ENCODE assay signal across 12 mouse cellular contexts in the genomic region with DNA sequence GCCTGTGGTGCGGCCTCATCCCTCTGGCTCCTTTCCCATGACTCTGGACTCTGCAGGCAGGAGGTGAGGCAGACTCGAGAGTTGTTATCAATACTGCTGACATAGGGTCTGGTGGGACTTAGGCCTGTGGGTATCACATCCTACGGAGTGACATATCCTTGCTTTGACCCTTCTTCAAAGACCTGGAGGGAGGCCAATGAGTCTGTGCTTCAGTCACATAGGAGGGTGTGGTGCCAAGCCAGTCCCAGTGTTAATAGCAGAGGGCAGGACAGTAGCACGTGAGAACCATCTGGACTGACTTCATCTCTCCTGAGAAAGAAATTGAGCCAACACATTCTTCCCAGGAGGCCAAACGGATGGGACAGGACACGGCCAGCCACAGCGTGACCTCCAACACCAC. TPM values are rescaled to one million over a fixed set of nuclear protein-coding genes. Genes with fewer than 3 reads are reported as not detected.
DNase-seq lines count a peak whose midpoint lies in the region; ATAC-seq and TF ChIP-seq lines count a peak whose summit lies in the region.
"Had no signal": no experiment of that assay in that cellular context is flagged by ENCODE, and none has a peak within 500 bp of the region (broad histone marks: within the 10 kb centered on the region; RNA-seq: fewer than 3 reads in every experiment).

No protein-coding gene starts in this region.

- peaks cover 18% of the 10 kb centered on the region; the same call in 1 of the 2 replicates for H3K36me3 ChIP-seq in hindbrain, postnatal 0 days (ENCODE audit: insufficient read depth, low read length)
- H3K36me3 ChIP-seq in hindbrain, embryonic 14.5 days (replicated peaks; ENCODE audit: control insufficient read depth, insufficient read depth): peaks cover 51% of the 10 kb centered on the region

- DNase-seq in hindbrain, postnatal 0 days (ENCODE audit: low spot score): peak; percentile 30
- DNase-seq in hindbrain, embryonic 14.5 days (ENCODE audit: low spot score): no peak
- peak; percentile 80 to 87 for DNase-seq in cerebellum, adult 2 months
- peak; percentile 31 for DNase-seq in gastrocnemius, postnatal 14 days
- DNase-seq in heart, postnatal 36 days: peak; percentile 12 to 27
- no peak for DNase-seq in thymus, postnatal 36 days
- DNase-seq: kidney, adult 18-20 months; midbrain, embryonic 14.5 days; thymus, postnatal 14 days had no signal

- no peak overlapping the region for H3K27ac ChIP-seq in hindbrain, postnatal 0 days
- H3K27ac ChIP-seq in hindbrain, embryonic 14.5 days: no peak overlapping the region
- H3K27ac ChIP-seq in cerebellum, adult 2 months (ENCODE audit: insufficient read depth, low read length): no peak overlapping the region
- H3K27ac ChIP-seq: forebrain, embryonic 12.5 days; limb, embryonic 12.5 days had no signal

- 43% methylated on average over 7 of the region's 7 CpGs for WGBS in hindbrain, postnatal 0 days
- 74% methylated on average over 7 of the region's 7 CpGs for WGBS in hindbrain, embryonic 14.5 days
- WGBS in cerebellum, adult 2 months: 6% methylated on average over 7 of the region's 7 CpGs

- no peaks in the 10 kb centered on the region for H3K27me3 ChIP-seq in hindbrain, postnatal 0 days (ENCODE audit: insufficient read depth, low read length)
- H3K27me3 ChIP-seq in hindbrain, embryonic 14.5 days (ENCODE audit: control insufficient read depth, insufficient read depth, low read length): no peaks in the 10 kb centered on the region
- H3K27me3 ChIP-seq in cerebellum, adult 2 months (ENCODE audit: control insufficient read depth, insufficient read depth, low read length): no peaks in the 10 kb centered on the region
- H3K27me3 ChIP-seq: forebrain, embryonic 12.5 days; limb, embryonic 12.5 days had no signal

- ATAC-seq in hindbrain, postnatal 0 days: no peak
- ATAC-seq in hindbrain, embryonic 14.5 days (ENCODE audit: low FRiP score): no peak
- ATAC-seq in inflammation-experienced regulatory T-cells, adult 6 months: no peak

- TF ChIP-seq POLR2A in cerebellum, adult 2 months (IDR thresholded peaks at IDR 0.05; ENCODE audit: borderline replicate concordance, insufficient read depth, low read length): no peak

- intact Hi-C loops in gastrocnemius, postnatal 14 days (cut with DNase I; ENCODE audit: low total_unique reads): no loop called here
- intact Hi-C loops in heart, postnatal 36 days (cut with DNase I): no loop called here

- no peak overlapping the region for H3K4me3 ChIP-seq in hindbrain, postnatal 0 days (ENCODE audit: low read length)
- no peak overlapping the region for H3K4me3 ChIP-seq in hindbrain, embryonic 14.5 days (replicated peaks; ENCODE audit: low read length)
- H3K4me3 ChIP-seq in cerebellum, adult 2 months (replicated peaks; ENCODE audit: insufficient read depth, low read depth, low read length): no peak overlapping the region
- H3K4me3 ChIP-seq: forebrain, embryonic 12.5 days; limb, embryonic 12.5 days had no signal

- no peaks in the 10 kb centered on the region for H3K4me1 ChIP-seq in hindbrain, postnatal 0 days (ENCODE audit: insufficient read depth, low read length)
- no peaks in the 10 kb centered on the region for H3K4me1 ChIP-seq in hindbrain, embryonic 14.5 days (replicated peaks; ENCODE audit: control insufficient read depth, insufficient read depth, low read length)
- H3K4me1 ChIP-seq in cerebellum, adult 2 months (ENCODE audit: control insufficient read depth, insufficient read depth, low read length): peaks cover 16% of the 10 kb centered on the region
- H3K4me1 ChIP-seq: forebrain, embryonic 12.5 days had no signal

- no peak for TF ChIP-seq CTCF in hindbrain, postnatal 0 days (IDR thresholded peaks at IDR 0.05; ENCODE audit: low read depth)
- TF ChIP-seq CTCF in cerebellum, adult 2 months (IDR thresholded peaks at IDR 0.05; ENCODE audit: borderline replicate concordance, insufficient read depth, low read depth, low read length): no peak

- H3K9ac ChIP-seq in hindbrain, postnatal 0 days (replicated peaks; ENCODE audit: low read length): no peak overlapping the region
- H3K9ac ChIP-seq in hindbrain, embryonic 14.5 days: no peak overlapping the region
- H3K9ac ChIP-seq: forebrain, embryonic 12.5 days; limb, embryonic 12.5 days had no signal

- H3K9me3 ChIP-seq in hindbrain, postnatal 0 days (ENCODE audit: low read length): no peaks in the 10 kb centered on the region
- no peaks in the 10 kb centered on the region for H3K9me3 ChIP-seq in hindbrain, embryonic 14.5 days (ENCODE audit: control insufficient read depth, low read length)
- H3K9me3 ChIP-seq: forebrain, embryonic 12.5 days had no signal

- no peak overlapping the region for H3K4me2 ChIP-seq in hindbrain, postnatal 0 days (ENCODE audit: low read depth, low read length)
- H3K4me2 ChIP-seq in hindbrain, embryonic 14.5 days (replicated peaks): no peak overlapping the region
- H3K4me2 ChIP-seq: forebrain, embryonic 12.5 days; limb, embryonic 12.5 days had no signal

RNA-seq across cellular contexts. Expression of gene Wnt5b, which starts 28.1 kb away (rescaled TPM):
- total RNA-seq in hindbrain, postnatal 0 days (2014; rRNA removed): 4.7 and 6.8 TPM in 2 replicates
- 3.6 and 3.7 TPM in 2 replicates for polyA plus RNA-seq in hindbrain, postnatal 0 days (2015; fragmentation: Nextera tagmentation; extraction: Ambion mirVana)
- 6.3 and 6.6 TPM in 2 replicates for polyA plus RNA-seq in hindbrain, embryonic 14.5 days (2014; fragmentation: Nextera tagmentation; extraction: Ambion mirVana)
- 1.9 and 2.0 TPM in 2 replicates for polyA plus RNA-seq in cerebellum, adult 2 months (2012; rRNA removed)
- total RNA-seq in gastrocnemius, postnatal 14 days (2021): 1 to 10 TPM in 1 of 2 experiments, under 1 TPM in 1; 0.93 to 2.4 TPM
- 1 to 10 TPM; 2.3 to 5.3 TPM for total RNA-seq in heart, postnatal 36 days (2021)
- polyA plus RNA-seq in inflammation-experienced regulatory T-cells, adult 6 months (2017; shearing (Covaris generic)): under 1 TPM in 1 of 3 experiments, not detected in 2; 0.16 TPM

Comparison
In these comparisons a context has a peak if more than half of its experiments do, and no peak if none do; other contexts are left out.
1. DNase-seq: peak in hindbrain, postnatal 0 days (single experiment), cerebellum, adult 2 months (2 of 2), gastrocnemius, postnatal 14 days (single experiment) and heart, postnatal 36 days (2 of 2); none in hindbrain, embryonic 14.5 days (single experiment) and thymus, postnatal 36 days (0 of 2).